Mouse (Mus musculus) urinary bladder, postnatal 10 days (tissue): ENCODE measurements around the gene Napa.

Experiments used
- DNase-seq: peaks from one replicate; pipeline ENCODE4 v3.0.0; 2022; ENCODE audit warnings: low spot score

Napa gene

GRCm38 (mm10) chr7:16098021-16099017 lies at the start of gene Napa:
Gene Napa, plus strand, starts transcription at chr7:16098458.
- DNase-seq: peak; percentile 92

DNA sequence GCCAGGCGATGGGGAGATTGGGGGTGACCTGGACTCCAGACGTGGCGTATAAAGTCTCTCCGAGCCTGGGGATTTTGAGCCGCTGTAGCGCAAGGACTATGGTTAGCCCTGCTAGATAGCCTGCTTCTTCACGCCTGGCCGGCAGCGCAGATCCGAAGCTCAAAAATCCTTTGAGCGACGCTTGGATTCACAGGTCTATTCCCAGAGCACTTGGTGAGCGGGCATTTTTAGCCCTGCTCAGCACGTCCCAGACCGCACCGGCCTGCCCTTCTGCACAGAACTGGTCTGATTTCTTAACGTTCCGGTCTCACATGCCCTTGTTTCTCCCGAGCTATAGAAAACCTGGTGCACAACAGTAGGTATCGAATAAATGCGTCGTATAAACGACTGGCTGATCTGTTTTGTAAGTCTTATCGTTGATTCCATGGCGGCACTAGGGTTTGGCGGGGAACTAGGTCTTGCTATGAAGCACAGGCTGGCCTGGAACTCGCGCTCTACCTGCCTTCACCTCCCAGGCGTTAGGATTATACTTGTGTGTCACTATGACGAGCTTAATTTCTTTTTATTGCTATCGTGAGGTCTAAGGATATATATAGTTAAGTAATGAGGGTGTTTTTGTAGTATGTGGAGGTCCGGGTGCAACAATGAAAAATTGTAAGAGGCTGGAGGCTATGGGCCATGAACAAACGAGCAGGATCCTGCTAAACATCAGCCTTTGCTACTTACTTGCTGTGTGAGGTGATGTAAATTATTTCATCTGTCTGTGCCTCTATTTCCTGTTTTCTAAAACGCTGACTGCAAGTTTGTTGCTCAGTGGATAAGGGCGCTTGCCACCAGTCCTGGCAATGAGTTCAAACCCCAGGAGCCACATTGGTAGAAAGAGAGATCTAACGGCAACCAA lies 49.3 kb upstream of the Napa start:
- no peak for DNase-seq

DNA sequence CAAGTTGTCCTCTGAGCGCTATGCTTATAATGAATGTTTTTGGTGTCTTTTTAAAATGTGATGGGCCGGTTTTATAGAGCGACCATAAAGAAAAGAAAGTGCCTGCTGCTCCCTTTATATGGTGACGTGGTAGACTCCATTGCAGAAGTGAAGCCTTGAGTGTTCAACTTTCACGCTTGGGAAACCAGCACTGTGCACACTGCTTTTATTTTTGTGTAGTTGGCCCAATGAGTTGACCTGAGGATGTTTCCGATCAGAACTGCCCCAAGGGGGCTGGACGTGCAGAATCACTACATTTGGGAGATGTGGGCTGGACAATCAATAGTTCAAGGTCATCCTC lies 48.7 kb upstream of the Napa start:
- no peak for DNase-seq

DNA sequence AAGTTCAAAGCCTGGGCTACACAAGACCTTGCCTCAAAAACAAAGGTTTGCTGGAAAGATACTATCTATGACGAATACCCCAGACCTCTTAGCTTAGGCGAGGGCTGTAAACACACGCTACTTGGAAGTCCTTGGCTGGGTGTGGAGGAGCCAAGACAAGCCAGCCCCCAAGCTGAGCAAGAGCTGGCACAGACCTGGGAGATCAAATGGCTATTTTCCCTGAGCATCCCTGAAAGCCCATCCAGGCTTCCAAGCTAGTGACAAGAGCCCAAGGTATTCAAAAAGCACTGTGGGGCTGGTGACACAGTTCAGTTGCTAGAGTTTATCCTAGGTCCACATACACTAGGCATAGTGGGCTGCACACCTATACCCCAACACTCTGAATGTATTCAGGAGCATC lies 47.7 kb upstream of the Napa start:
- DNase-seq: no peak

DNA sequence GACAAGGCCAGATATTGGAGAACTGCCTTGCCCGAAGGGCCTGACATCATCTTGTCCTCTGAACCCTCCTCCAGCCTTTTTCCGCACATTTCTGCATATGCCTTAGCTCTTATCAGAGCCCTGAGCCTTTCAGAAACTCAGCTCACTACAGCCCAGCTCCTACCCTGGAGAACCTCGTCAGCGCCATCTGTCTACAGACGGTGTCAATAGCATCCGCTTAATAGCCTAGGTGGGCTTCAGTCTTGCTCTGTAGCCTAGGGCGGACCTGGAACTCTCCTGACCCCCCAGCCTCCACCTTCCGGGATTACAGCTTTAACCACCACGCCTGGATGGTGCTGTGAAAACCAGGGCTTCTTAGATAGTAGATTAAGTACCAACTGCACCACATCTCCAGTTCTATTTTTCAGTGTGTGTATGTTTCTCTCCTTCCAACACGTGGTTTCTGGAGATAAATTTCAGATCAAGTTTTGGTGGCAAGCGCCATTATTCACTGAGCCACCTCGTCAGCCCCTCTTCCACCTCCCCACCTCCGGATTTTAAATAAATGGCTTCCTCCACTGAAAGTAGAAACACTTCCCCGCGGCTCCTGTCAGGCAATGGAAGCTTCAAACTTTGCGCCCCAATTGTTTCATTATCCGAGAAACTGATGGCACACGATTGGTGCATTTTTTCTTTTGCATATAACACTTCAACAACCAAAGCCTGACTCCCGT lies 46.2 kb upstream of the Napa start:
- no peak for DNase-seq

DNA sequence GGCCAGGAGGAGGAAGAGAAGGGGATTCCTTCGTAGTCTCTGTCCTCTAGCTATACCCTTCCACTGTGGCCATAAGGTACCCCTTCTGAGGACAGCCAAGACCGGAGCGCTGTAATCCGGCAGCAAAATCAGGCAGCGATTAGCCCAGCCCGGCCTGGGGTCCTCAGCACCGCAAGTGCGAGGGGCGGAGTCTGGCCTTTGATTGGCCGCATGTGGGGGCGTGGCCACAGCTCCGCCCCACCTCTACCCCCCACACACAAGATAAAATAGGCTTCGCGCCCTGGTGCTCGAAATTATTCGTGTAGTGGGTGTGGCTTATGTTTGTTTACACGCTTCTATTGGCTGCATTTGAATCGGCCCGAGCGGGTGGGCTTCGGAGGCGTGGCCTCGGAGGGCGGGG lies 45.6 kb upstream of the Napa start:
- peak; percentile 78 for DNase-seq

GRCm38 (mm10) chr7:16053105-16053504 lies 45.2 kb upstream of the Napa start:
- no peak for DNase-seq

GRCm38 (mm10) chr7:16054966-16055365 lies 43.3 kb upstream of the Napa start:
- DNase-seq: no peak

- DNase-seq: no peak
These were observed 42.6 kb upstream of the Napa start for GRCm38 (mm10) chr7:16055665-16056064.

GRCm38 (mm10) chr7:16056459-16057135 lies 41.7 kb upstream of the Napa start:
- no peak for DNase-seq

DNA sequence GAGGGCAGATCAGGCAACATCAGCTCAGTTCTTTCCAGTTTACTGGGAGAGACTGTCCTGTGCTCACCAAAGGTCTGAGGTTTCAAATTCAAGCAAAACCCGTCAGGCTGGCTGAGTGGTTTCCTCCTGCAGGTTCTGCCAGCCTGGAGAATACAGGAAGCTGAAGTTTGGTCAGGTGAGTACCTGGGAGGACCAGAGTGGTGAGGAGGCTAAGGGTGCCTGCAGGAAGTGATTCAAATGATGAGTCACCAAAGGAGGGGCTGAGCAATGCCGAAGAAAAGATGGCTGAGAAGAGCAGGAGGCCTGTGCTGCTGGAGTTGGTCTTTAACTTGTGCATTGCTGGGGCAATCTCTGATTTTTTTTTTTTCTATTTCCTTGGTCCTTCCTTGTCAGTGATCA lies 41.1 kb upstream of the Napa start:
- no peak for DNase-seq

GRCm38 (mm10) chr7:16061219-16062098 lies 36.8 kb upstream of the Napa start, which contains the start of gene Zfp541:
Gene Zfp541, plus strand, starts transcription at chr7:16061814.
- no peak for DNase-seq

DNA sequence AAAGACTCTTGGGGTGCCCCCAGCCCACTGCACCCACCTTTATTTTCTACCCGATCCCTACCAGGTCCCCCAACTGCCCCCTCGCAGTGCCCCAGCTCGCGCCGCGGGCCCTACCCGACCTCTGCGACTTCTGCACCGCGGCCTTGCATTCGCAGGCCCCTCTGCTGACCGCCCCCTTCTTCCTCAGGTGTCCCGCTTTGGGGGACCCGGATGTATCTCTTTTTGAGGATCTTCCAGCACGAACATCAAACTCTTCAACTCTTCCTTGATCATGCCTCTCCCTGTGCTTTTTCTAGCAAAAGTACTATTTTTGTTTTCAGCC lies 36.2 kb upstream of the Napa start:
- no peak for DNase-seq

- DNase-seq: no peak
These were observed 34.8 kb upstream of the Napa start for GRCm38 (mm10) chr7:16063490-16063889.

DNA sequence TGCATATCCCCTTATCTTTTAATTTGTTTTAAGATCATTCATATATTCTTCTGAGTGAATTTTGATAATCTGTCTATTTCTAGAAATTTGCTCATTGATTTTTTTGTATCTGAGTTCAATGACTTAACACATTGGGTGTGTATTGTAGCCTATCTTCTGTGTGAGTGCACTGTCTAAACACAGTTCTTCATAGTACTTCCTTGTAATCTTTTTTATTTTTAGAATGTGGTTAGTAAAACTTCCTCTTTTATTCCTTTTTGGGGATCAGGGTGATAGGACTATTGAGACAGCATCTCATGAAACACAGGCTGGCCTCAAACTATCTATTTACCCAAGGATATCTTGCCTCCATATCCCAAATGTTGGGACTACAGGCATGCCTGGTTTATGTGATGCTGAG lies 27.4 kb upstream of the Napa start:
- no peak for DNase-seq

- no peak for DNase-seq
These were observed 26.4 kb upstream of the Napa start for GRCm38 (mm10) chr7:16071906-16072305.

- DNase-seq: no peak
These were observed 18.3 kb upstream of the Napa start for GRCm38 (mm10) chr7:16079947-16080346.

DNA sequence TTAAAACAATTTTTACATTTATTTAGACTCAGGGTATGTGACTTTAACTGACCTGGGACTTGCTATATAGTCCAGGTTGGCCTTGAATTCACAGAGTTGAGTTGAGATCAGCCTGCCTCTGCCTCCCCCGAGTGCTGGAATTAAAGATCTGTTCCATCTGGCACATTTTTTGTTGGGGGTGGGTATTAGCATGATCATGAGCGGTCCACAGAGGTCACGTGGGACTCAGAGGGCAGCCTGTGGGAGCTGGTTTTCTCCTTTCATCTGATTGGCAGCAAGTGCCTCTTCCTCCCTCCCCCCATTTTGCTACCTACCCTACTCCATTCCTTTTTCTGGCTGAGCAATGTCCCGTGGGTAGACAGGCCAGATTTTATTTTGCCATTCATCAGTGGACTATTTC lies 17.7 kb upstream of the Napa start:
- no peak for DNase-seq

- no peak for DNase-seq
These were observed 14.9 kb upstream of the Napa start for GRCm38 (mm10) chr7:16083361-16083760.

GRCm38 (mm10) chr7:16087587-16087986 lies 10.7 kb upstream of the Napa start:
- no peak for DNase-seq

DNA sequence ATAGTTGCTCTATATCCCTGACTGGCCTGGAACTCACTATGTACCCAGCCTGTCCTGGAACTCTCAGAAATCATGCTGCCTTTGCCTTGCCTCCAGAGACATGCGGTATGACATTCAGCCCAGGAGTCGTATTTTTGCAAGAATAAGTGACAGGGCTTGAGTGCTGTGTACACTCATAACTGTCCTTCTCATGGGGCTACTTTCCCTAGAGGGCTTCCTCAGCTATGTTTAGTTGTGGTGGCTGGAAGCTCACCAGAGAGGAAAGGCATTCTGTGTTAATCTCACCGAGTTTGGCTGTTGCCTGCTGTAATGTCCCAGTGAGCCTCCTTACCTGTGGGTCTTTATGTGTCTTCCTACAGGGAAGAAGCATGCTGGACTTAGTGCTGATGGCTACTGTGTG lies 3.7 kb upstream of the Napa start:
- no peak for DNase-seq
